Mouse (Mus musculus) ovary, postnatal 10 days (tissue): Measurements from ENCODE around the gene Tph1.
A peak's percentile ranks its signal among the peaks of the same experiment; 100 is the strongest.

Source experiments
- DNase-seq: peaks from one replicate; pipeline ENCODE4 v3.0.0; 2022; ENCODE audit warnings: low spot score

Gene Tph1

GRCm38 (mm10) chr7:46648431-46649140 is 23.8 kb downstream of the Tph1 start:
- DNase-seq, result no peak

DNA sequence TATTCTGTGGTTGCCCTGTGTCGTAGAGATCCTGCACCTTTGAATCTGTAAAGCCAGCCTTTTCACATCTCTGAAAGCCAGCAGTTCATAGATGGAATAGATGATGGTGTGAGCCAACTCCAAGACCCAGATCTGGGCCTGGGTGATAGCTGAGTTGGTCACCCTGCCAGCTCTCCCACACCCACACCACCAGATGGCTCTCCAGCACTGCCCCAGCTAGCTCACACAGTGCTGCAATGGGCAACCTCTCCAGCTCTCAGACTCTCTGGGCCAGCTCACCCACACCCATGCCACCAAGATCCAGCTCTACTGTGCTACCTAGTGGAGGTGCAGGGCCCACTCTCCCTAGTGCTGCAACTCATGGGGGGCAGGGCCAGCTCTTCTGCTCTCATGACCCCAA is 29.2 kb downstream of the Tph1 start:
- DNase-seq, result no peak

DNA sequence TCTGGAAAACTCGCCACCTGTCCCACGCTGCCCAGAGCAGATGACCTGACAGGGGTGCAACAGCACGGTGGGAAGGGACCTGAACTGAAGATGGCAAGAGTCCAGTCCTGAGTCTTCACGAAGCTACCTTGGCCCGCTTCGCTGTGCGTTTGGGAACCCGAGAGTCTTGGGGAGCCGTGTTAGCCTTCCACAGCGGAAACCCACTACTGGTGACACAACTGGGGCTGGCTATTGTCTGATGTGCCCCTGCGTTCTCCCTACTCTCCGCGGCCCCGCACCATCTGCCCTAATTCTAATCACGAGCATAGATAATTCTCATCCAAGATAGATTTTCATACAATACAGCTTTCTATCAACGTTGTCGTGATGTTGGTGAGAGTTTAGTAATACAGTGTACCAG is 32.3 kb downstream of the Tph1 start:
- DNase-seq, result no peak

DNA sequence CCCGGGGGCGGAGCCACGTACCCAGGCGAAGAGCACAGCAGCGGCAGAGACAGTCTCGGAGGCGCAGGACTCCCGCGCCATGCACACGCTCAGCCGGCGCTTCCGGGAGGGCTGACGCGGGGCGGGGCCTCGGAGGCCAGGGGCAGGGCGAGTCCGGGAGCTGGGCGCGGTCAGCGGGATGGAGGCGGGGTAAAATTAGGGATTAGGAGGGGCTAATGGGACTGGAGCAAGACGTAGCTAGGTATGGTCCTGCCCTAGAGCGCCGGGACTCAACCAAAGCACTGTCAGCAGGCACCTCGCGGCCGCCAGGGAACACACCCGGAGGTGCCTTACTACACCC is 32.7 kb downstream of the Tph1 start, which contains the start of gene Sergef:
Gene Sergef (minus strand): TSS at position 116 of the 340 bp plus-strand sequence.
- peak; percentile 58 for DNase-seq

GRCm38 (mm10) chr7:46638889-46639691 is 33.2 kb downstream of the Tph1 start:
- DNase-seq, result peak; percentile 2

DNA sequence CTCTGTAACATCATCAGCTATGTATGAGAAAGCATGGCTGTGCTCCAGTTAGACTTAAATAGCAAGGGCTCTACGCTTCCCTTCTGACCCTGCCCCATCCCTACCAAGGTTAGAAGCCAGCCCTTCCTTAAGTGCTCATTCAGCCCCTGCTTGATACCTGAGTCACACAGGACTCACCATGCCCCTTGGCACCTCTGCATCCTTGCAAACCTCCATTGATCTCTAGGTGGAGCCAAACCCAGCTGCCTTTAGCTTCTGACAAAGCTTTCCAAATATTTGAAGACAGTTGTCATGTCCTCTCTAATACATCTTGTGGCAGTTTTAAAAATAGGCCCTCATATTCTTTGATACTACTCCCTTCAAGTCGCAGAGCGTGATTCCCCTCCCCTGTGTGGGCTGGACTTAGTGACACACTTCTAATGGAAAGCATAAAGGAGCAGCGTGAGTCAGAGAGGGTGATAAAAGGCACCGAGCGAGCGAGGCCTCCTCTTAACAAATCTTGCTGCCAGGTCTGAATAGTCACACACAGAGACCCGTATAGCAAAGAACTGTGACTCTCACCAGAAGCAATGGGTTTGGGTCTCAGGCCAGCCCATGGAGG is 43.9 kb downstream of the Tph1 start:
- DNase-seq, result no peak

DNA sequence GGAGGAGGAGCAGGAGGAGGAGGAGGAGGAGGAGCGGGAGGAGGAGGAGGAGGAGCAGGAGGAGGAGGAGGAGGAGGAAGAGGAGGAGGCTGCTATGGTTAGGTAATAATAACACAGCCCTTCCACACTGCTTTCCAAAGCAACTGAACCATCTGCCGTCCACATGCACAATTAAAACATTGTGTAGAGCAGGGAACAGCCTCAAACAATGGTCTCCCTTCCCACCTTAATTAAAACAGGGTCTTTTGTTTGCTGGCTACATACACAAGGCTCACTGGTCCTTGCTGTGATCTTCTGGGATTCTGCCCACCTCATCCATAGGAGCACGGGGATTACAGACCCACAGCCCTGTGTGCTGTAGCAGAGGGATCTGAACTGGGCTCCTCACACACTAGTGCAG is 48.4 kb downstream of the Tph1 start:
- no peak for DNase-seq

DNA sequence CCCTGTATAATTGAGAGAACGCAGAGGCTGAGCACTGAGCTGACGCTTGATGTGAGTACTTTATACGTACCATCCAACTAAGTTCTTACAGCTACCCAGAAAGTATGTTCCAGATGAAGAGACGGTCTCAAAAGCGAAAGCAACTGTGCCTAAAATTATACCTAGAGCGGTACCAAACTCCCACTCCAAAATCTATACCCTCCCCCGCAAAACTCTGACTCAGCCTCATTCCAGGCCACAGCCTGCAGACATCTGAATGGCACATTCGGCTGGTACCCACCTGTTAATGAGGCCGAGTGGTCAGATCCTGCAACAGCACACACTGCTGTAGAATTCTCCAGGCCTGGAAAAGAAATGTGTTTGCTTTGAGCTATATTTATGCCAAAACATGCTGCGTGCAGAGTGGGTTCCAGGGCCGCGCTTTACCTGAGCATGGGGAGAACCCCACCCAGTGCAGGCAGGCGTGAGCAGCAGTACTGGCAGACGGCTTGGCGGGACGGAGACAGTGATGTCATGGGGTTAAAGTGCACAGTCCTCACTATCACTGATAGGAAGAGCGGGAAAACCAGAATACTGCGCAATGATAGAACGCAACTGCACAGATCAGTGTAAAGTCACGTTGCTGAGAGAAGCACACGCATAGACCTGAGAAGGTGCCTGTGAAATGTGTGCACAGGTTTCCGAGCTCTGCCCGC is 53.8 kb downstream of the Tph1 start:
- no peak for DNase-seq

- DNase-seq, result no peak
Observed at GRCm38 (mm10) chr7:46616429-46617005, 55.8 kb downstream of the Tph1 start.

- no peak for DNase-seq
Observed at GRCm38 (mm10) chr7:46615256-46615977, 56.9 kb downstream of the Tph1 start.

DNA sequence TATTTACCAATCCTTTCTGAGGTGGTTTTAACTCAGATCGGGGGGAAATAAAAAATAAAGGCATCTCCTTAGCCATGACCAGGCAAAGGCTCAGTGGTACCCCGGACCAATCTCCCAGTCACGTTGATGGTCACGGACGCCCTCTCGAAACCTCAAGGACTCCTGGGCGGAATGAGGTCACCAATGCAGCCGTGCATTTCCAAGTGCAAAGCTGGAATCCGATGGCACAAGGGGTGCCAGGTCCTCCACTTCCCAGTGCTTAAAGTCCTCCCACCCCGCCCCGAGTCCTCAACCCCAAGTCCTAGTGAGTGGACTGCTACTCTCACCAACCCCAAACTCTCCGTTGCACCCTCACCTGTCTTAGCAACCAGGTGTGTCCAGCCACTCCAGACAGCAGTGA is 58.1 kb downstream of the Tph1 start:
- no peak for DNase-seq

- DNase-seq, result no peak
Observed at GRCm38 (mm10) chr7:46613091-46613490, 59.2 kb downstream of the Tph1 start.

GRCm38 (mm10) chr7:46612421-46612937 is 59.9 kb downstream of the Tph1 start:
- no peak for DNase-seq

GRCm38 (mm10) chr7:46611970-46612369 is 60.4 kb downstream of the Tph1 start:
- no peak for DNase-seq

GRCm38 (mm10) chr7:46609317-46609716 is 63.0 kb downstream of the Tph1 start:
- DNase-seq, result no peak

GRCm38 (mm10) chr7:46607428-46608055 is 64.8 kb downstream of the Tph1 start:
- no peak for DNase-seq

GRCm38 (mm10) chr7:46607031-46607426 is 65.3 kb downstream of the Tph1 start:
- no peak for DNase-seq

DNA sequence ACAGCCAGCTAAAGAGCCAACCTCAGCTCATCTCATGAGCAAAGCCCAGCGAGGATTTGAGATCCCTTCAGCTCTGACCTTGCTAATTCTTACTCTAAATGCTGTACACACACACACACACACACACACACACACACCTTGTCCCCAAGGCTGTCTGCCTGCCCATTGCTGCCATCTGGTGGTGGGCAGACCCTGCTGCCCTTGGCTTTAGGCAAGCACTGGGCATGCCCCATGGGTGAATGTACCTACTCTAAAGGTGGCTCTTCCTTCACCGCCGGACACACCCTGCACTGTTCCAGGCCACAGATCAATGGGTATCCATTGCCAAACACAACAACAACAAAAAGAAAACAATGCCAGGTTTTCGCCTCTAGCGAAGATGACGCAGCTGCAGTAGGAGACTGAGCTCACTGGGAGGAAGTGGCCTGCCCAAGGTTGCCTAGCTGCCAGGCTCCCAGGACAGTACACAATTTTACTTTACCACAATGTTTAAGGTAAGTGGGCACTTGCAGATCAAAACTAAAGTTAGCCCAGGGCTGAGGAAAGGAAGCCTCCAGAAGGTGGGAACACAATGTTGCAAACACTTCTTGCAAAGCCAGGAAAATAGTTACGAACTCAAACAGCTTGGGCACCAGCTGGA is 65.8 kb downstream of the Tph1 start:
- DNase-seq, result peak; percentile 20

GRCm38 (mm10) chr7:46603051-46603450 is 69.3 kb downstream of the Tph1 start:
- no peak for DNase-seq

DNA sequence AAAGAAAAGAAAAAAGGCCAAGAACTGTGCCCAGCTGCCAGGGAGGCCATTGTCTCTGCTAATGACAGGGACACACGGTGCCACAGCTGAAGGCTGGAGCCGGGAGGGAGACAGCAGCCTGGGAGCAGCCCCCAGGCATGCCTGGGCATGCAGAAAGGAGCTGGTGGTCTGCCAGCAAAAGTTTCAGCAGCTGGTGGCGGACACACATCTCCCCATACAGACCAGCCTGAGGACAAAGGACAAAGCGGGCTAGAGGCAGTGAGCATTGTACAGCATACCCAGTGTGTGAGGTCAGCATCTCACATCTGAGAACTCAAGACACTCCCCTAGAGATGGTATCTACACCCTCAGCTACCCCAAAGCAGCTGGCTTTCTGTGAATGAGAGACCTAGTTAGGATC is 70.3 kb downstream of the Tph1 start:
- no peak for DNase-seq
